Mouse (Mus musculus): ENCODE results near the gene Them7. TPM values are rescaled to one million over a fixed set of nuclear protein-coding genes. Genes with fewer than 3 reads are reported as not detected.

Them7 gene
- polyA plus RNA-seq, 1 experiment from 2014 or later, result 21.3 TPM

GRCm38 (mm10) chr2:105230333-105230732 is 6.2 kb downstream of the Them7 start:
- H3K4me1 ChIP-seq (replicated peaks; ENCODE audit: insufficient read depth, low read length), result peaks cover 8% of the 10 kb centered on the region; the same call in 1 of the 2 replicates
- H3K4me3 ChIP-seq (replicated peaks; ENCODE audit: low read depth, low read length), result no peak overlapping the region
- H3K4me2 ChIP-seq (ENCODE audit: low read length), result no peak overlapping the region
- no peak overlapping the region for H3K9ac ChIP-seq (ENCODE audit: low read depth, low read length)
- no peaks in the 10 kb centered on the region for H3K36me3 ChIP-seq (ENCODE audit: insufficient read depth, low read length)
- H3K9me3 ChIP-seq (replicated peaks; ENCODE audit: low read length), result no peaks in the 10 kb centered on the region
- H3K27me3 ChIP-seq (ENCODE audit: insufficient read depth, low read length), result no peaks in the 10 kb centered on the region
- WGBS, result 0% methylated on average over 1 of the region's 1 CpGs
- ATAC-seq (replicated peaks; ENCODE audit: low FRiP score, low read depth) (0 out of 2 replicates have a peak, but pooled peaks have one; percentile 9), DNase-seq (ENCODE audit: low spot score) (peak; percentile 91)
- no peak overlapping the region for H3K27ac ChIP-seq
- TF ChIP-seq CTCF (IDR thresholded peaks at IDR 0.05; ENCODE audit: low read depth), result peak; percentile 96

- Histone ChIP-seq H3K36me3 (ENCODE audit: insufficient read depth, low read length) (no peaks in the 10 kb centered on the region), H3K4me3 (replicated peaks; ENCODE audit: low read depth, low read length) (no peak overlapping the region), H3K4me2 (ENCODE audit: low read length) (no peak overlapping the region), H3K27me3 (ENCODE audit: insufficient read depth, low read length) (no peaks in the 10 kb centered on the region), H3K9ac (ENCODE audit: low read depth, low read length) (no peak overlapping the region), H3K27ac (no peak overlapping the region), H3K9me3 (replicated peaks; ENCODE audit: low read length) (no peaks in the 10 kb centered on the region), H3K4me1 (replicated peaks; ENCODE audit: insufficient read depth, low read length) (peaks cover 18% of the 10 kb centered on the region; the same call in 1 of the 2 replicates)
- peak; percentile 64 for DNase-seq (ENCODE audit: low spot score)
- ATAC-seq (replicated peaks; ENCODE audit: low FRiP score, low read depth), result no peak
- 18% methylated on average over 4 of the region's 4 CpGs for WGBS
- no peak for TF ChIP-seq CTCF (IDR thresholded peaks at IDR 0.05; ENCODE audit: low read depth)
These were observed 8.3 kb downstream of the Them7 start for GRCm38 (mm10) chr2:105232386-105232785.

DNA sequence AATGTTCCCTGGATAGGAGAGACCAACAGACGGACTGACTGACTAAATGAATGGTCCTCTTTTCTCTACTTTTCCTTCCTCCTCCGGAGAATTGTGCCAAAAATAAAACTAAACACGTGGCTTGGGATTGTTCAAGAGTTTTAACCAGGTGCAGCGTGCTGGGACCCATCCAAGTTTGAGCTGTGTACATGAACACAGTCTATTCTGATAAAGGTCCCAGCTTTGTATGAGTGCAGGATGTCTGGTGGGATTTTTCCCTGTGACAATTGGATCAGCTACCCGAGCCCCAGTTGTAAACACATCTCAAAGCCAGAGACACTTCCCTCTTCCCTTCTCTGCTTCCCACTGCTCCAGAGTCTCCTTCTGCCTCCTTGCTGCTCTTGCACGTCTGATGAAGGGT is 10.2 kb downstream of the Them7 start:
- H3K36me3 ChIP-seq (ENCODE audit: insufficient read depth, low read length), result no peaks in the 10 kb centered on the region
- H3K27me3 ChIP-seq (ENCODE audit: insufficient read depth, low read length), result no peaks in the 10 kb centered on the region
- WGBS, result 37% methylated on average over 6 of the region's 6 CpGs
- peaks cover 20% of the 10 kb centered on the region; the same call in 1 of the 2 replicates for H3K4me1 ChIP-seq (replicated peaks; ENCODE audit: insufficient read depth, low read length)
- no peak overlapping the region for H3K4me3 ChIP-seq (replicated peaks; ENCODE audit: low read depth, low read length)
- DNase-seq (ENCODE audit: low spot score) (no peak), ATAC-seq (replicated peaks; ENCODE audit: low FRiP score, low read depth) (no peak)
- H3K9ac ChIP-seq (ENCODE audit: low read depth, low read length), result no peak overlapping the region
- no peak for TF ChIP-seq CTCF (IDR thresholded peaks at IDR 0.05; ENCODE audit: low read depth)
- no peak overlapping the region for H3K4me2 ChIP-seq (ENCODE audit: low read length)
- no peaks in the 10 kb centered on the region for H3K9me3 ChIP-seq (replicated peaks; ENCODE audit: low read length)
- 0 out of 2 replicates have a peak overlapping the region, but pooled peaks have one; percentile 33 for H3K27ac ChIP-seq

DNA sequence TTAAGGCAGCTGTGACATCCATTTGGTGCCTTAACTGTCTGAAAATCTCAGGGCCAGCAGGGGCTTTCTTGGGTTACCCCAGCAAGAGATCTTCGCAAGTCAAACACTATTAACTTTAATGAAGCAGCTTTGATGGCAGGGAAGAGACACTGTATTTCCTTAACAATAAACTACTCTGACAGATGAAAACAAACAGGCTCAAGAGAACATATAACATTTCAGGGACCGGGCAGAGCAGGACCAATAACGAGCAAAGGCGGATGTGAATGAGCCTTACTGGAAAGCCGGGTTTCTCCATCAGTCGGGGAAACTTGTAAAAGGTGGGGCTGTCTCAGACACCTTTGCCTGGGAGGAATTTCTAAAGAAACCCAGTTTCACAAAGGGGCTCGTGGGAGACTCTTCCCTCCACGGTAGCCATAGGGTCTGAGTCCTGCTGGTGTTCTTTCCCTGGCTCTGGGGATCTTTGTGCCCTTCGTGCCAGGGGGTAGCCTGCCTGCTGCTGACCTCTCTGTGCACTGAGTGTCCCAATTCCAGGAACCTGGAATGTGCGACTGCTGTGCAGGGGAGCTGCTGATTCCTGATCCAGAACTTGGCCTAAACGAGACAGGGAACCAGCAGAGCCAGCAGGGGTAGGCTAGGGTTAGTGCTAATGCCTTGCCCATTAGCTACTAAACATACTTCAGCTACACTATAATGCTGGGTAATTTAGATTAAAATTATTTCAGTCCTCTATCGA is 11.4 kb downstream of the Them7 start:
- Histone ChIP-seq H3K4me3 (replicated peaks; ENCODE audit: low read depth, low read length) (no peak overlapping the region), H3K9ac (ENCODE audit: low read depth, low read length) (no peak overlapping the region), H3K9me3 (replicated peaks; ENCODE audit: low read length) (no peaks in the 10 kb centered on the region), H3K36me3 (ENCODE audit: insufficient read depth, low read length) (no peaks in the 10 kb centered on the region), H3K27ac (peak overlapping the region; percentile 70; the same call in 1 of the 2 replicates), H3K4me2 (ENCODE audit: low read length) (no peak overlapping the region), H3K4me1 (replicated peaks; ENCODE audit: insufficient read depth, low read length) (peaks cover 22% of the 10 kb centered on the region; the same call in 1 of the 2 replicates), H3K27me3 (ENCODE audit: insufficient read depth, low read length) (no peaks in the 10 kb centered on the region)
- ATAC-seq (replicated peaks; ENCODE audit: low FRiP score, low read depth) (peak; percentile 33; the same call in 1 of the 2 replicates), DNase-seq (ENCODE audit: low spot score) (peak; percentile 93)
- WGBS, result 24% methylated on average over 12 of the region's 12 CpGs
- TF ChIP-seq CTCF (IDR thresholded peaks at IDR 0.05; ENCODE audit: low read depth), result no peak

DNA sequence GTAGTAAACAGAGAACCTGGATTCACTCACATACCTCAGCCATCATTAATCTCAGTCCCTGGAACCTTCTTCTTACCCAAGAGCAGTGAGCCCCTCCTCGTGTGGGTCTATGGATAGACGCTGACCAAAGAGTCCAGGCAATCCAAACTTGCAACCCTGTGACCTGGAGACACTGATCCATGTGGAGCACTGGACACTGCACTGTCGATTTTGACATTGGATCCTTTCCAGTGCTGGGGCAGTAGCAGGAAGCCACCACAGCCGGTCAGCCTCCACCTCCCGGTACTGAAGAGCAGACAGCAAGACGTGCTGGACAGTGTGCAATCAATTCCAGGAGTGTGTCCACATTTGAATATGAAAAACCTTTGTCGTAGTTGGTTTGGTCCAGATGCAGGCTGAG is 13.3 kb downstream of the Them7 start:
- Histone ChIP-seq H3K4me2 (ENCODE audit: low read length) (no peak overlapping the region), H3K4me1 (replicated peaks; ENCODE audit: insufficient read depth, low read length) (peaks cover 21% of the 10 kb centered on the region; the same call in 1 of the 2 replicates), H3K27ac (no peak overlapping the region), H3K27me3 (ENCODE audit: insufficient read depth, low read length) (no peaks in the 10 kb centered on the region), H3K36me3 (ENCODE audit: insufficient read depth, low read length) (no peaks in the 10 kb centered on the region), H3K4me3 (replicated peaks; ENCODE audit: low read depth, low read length) (no peak overlapping the region), H3K9me3 (replicated peaks; ENCODE audit: low read length) (no peaks in the 10 kb centered on the region), H3K9ac (ENCODE audit: low read depth, low read length) (no peak overlapping the region)
- DNase-seq (ENCODE audit: low spot score) (peak; percentile 62), ATAC-seq (replicated peaks; ENCODE audit: low FRiP score, low read depth) (peak; percentile 8; the same call in 1 of the 2 replicates)
- no peak for TF ChIP-seq CTCF (IDR thresholded peaks at IDR 0.05; ENCODE audit: low read depth)
- WGBS, result 22% methylated on average over 7 of the region's 7 CpGs

DNA sequence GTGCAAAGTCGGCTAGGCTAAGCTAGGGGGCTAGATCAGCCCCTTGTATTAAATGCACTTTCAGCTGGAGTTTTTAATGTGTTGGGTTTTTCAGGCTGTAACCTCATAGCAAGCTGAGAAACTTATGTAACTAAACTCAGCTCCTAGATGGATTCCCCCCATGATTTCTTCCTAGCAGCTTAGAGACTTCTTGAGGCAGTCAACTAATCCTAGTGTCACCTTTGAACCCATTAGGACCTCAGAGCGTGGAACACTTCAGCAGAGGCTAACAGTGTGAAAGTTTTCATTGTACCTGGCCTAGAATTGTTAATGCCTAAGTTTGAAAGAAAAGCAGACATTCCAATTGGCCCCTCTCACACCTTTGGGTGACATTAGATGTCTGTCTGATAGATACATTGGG is 13.7 kb downstream of the Them7 start:
- no peaks in the 10 kb centered on the region for H3K36me3 ChIP-seq (ENCODE audit: insufficient read depth, low read length)
- no peak overlapping the region for H3K4me3 ChIP-seq (replicated peaks; ENCODE audit: low read depth, low read length)
- no peak overlapping the region for H3K27ac ChIP-seq
- H3K27me3 ChIP-seq (ENCODE audit: insufficient read depth, low read length), result no peaks in the 10 kb centered on the region
- 57% methylated on average over 2 of the region's 2 CpGs for WGBS
- no peak overlapping the region for H3K9ac ChIP-seq (ENCODE audit: low read depth, low read length)
- DNase-seq (ENCODE audit: low spot score) (no peak), ATAC-seq (replicated peaks; ENCODE audit: low FRiP score, low read depth) (no peak)
- H3K4me2 ChIP-seq (ENCODE audit: low read length), result no peak overlapping the region
- no peaks in the 10 kb centered on the region for H3K9me3 ChIP-seq (replicated peaks; ENCODE audit: low read length)
- peaks cover 21% of the 10 kb centered on the region; the same call in 1 of the 2 replicates for H3K4me1 ChIP-seq (replicated peaks; ENCODE audit: insufficient read depth, low read length)
- TF ChIP-seq CTCF (IDR thresholded peaks at IDR 0.05; ENCODE audit: low read depth), result no peak

All from kidney, postnatal 0 days (tissue).